Mouse (Mus musculus): ENCODE results near the gene Abcc3.

GRCm38 (mm10) chr11:94391661-94392060 lies 1.1 kb downstream of the Abcc3 start:
- TF ChIP-seq CTCF (IDR thresholded peaks at IDR 0.05; ENCODE audit: low read depth, low read length): no peak
- no peak for TF ChIP-seq POLR2A (IDR thresholded peaks at IDR 0.05; ENCODE audit: borderline replicate concordance, low read depth, low read length)
